Mouse (Mus musculus): ENCODE measurements around the gene Trafd1.

- TF ChIP-seq CTCF (IDR thresholded peaks at IDR 0.05; ENCODE audit: low read depth) (no peak), EP300 (IDR thresholded peaks at IDR 0.05; ENCODE audit: low read depth) (no peak)
Measured at GRCm38 (mm10) chr5:121398965-121399462, 13.6 kb upstream of the Trafd1 start.

Measured in liver, embryonic 14.5 days (tissue).